ENCODE assay signal across 12 mouse cellular contexts in genomic region chr9:58087277-58087998, GRCm38 (mm10). TPM values are rescaled to one million over a fixed set of nuclear protein-coding genes. Genes with fewer than 3 reads are reported as not detected.
A peak's percentile ranks its signal among the peaks of the same experiment; 100 is the strongest.
DNase-seq lines count a peak whose midpoint lies in the region; ATAC-seq and TF ChIP-seq lines count a peak whose summit lies in the region.
"Had no signal": no experiment of that assay in that cellular context is flagged by ENCODE, and none has a peak within 500 bp of the region (broad histone marks: within the 10 kb centered on the region; RNA-seq: fewer than 3 reads in every experiment).

No protein-coding gene starts in this region.

- WGBS in liver, adult 2 months: 77% methylated on average over 7 of the region's 7 CpGs
- WGBS in liver, embryonic 12.5 days (ENCODE audit: insufficient replicate concordance): 43% methylated on average over 7 of the region's 7 CpGs
- WGBS in embryonic facial prominence, embryonic 10.5 days: 59% methylated on average over 7 of the region's 7 CpGs
- WGBS in midbrain, embryonic 12.5 days: 72% methylated on average over 7 of the region's 7 CpGs
- WGBS in heart, embryonic 10.5 days: 65% methylated on average over 7 of the region's 7 CpGs

- peak; percentile 23; the same call in 1 of the 2 replicates for TF ChIP-seq CTCF in liver, adult 2 months (IDR thresholded peaks at IDR 0.05; ENCODE audit: low read depth, low read length)

- ATAC-seq in liver, embryonic 12.5 days: no peak
- no peak for ATAC-seq in midbrain, embryonic 12.5 days (ENCODE audit: low FRiP score, low read depth)

- no peaks in the 10 kb centered on the region for H3K36me3 ChIP-seq in liver, adult 2 months (ENCODE audit: control insufficient read depth, insufficient read depth, low read length)
- H3K36me3 ChIP-seq in liver, embryonic 12.5 days: no peaks in the 10 kb centered on the region
- no peaks in the 10 kb centered on the region for H3K36me3 ChIP-seq in embryonic facial prominence, embryonic 10.5 days (replicated peaks)
- no peaks in the 10 kb centered on the region for H3K36me3 ChIP-seq in midbrain, embryonic 12.5 days
- no peaks in the 10 kb centered on the region for H3K36me3 ChIP-seq in heart, embryonic 10.5 days

- no peak overlapping the region for H3K4me3 ChIP-seq in liver, adult 2 months (ENCODE audit: insufficient read depth, low read depth, low read length)
- H3K4me3 ChIP-seq in liver, embryonic 12.5 days: no peak overlapping the region
- no peak overlapping the region for H3K4me3 ChIP-seq in embryonic facial prominence, embryonic 10.5 days
- H3K4me3 ChIP-seq in midbrain, embryonic 12.5 days: no peak overlapping the region
- no peak overlapping the region for H3K4me3 ChIP-seq in heart, embryonic 10.5 days

- TF ChIP-seq POLR2A in liver, adult 2 months (IDR thresholded peaks at IDR 0.05; ENCODE audit: extremely low read depth, insufficient read depth, low read length): no peak

- peaks cover 15% of the 10 kb centered on the region for H3K4me1 ChIP-seq in liver, adult 2 months (ENCODE audit: control insufficient read depth, insufficient read depth, low read length)
- peaks cover 8% of the 10 kb centered on the region; the same call in 1 of the 2 replicates for H3K4me1 ChIP-seq in liver, embryonic 12.5 days
- H3K4me1 ChIP-seq in embryonic facial prominence, embryonic 10.5 days: peaks cover 62% of the 10 kb centered on the region
- peaks cover 46% of the 10 kb centered on the region for H3K4me1 ChIP-seq in midbrain, embryonic 12.5 days
- peaks cover 35% of the 10 kb centered on the region for H3K4me1 ChIP-seq in heart, embryonic 10.5 days

- DNase-seq in liver, adult 2 months (ENCODE audit: extremely low read depth, low read depth, low spot score): no peak
- DNase-seq in brain, adult 2 months (ENCODE audit: low read depth, low spot score): peak; percentile 71
- DNase-seq in embryonic facial prominence, embryonic 10.5 days (ENCODE audit: low spot score): no peak
- no peak for DNase-seq in heart, postnatal 4 days
- DNase-seq in heart, embryonic 10.5 days (ENCODE audit: low spot score): no peak
- DNase-seq: gastrocnemius, postnatal 36 days; heart, postnatal 36 days; kidney, postnatal 14 days had no signal

- H3K9ac ChIP-seq in liver, adult 2 months (ENCODE audit: low read depth, low read length): no peak overlapping the region
- no peak overlapping the region for H3K9ac ChIP-seq in liver, embryonic 12.5 days
- H3K9ac ChIP-seq in midbrain, embryonic 12.5 days (replicated peaks): no peak overlapping the region

- no peaks in the 10 kb centered on the region for H3K9me3 ChIP-seq in liver, embryonic 12.5 days (replicated peaks)
- H3K9me3 ChIP-seq in embryonic facial prominence, embryonic 10.5 days: no peaks in the 10 kb centered on the region
- no peaks in the 10 kb centered on the region for H3K9me3 ChIP-seq in midbrain, embryonic 12.5 days
- no peaks in the 10 kb centered on the region for H3K9me3 ChIP-seq in heart, embryonic 10.5 days

- H3K27ac ChIP-seq in liver, adult 2 months (replicated peaks; ENCODE audit: insufficient read depth, low read depth, low read length): no peak overlapping the region
- H3K27ac ChIP-seq in liver, embryonic 12.5 days: no peak overlapping the region
- peak overlapping the region; percentile 15; the same call in 1 of the 2 replicates for H3K27ac ChIP-seq in embryonic facial prominence, embryonic 10.5 days (replicated peaks)
- H3K27ac ChIP-seq in midbrain, embryonic 12.5 days (replicated peaks): 0 out of 2 replicates have a peak overlapping the region, but pooled peaks have one; percentile 70
- no peak overlapping the region for H3K27ac ChIP-seq in heart, embryonic 10.5 days

- no peaks in the 10 kb centered on the region for H3K79me2 ChIP-seq in liver, adult 2 months (ENCODE audit: control insufficient read depth, insufficient read depth, low read length)

- H3K4me2 ChIP-seq in liver, embryonic 12.5 days: no peak overlapping the region
- no peak overlapping the region for H3K4me2 ChIP-seq in midbrain, embryonic 12.5 days (replicated peaks)

- H3K27me3 ChIP-seq in liver, adult 2 months (ENCODE audit: control insufficient read depth, insufficient read depth, low read length): no peaks in the 10 kb centered on the region
- H3K27me3 ChIP-seq in liver, embryonic 12.5 days (replicated peaks): peaks cover 53% of the 10 kb centered on the region
- peaks cover 34% of the 10 kb centered on the region for H3K27me3 ChIP-seq in embryonic facial prominence, embryonic 10.5 days (replicated peaks; ENCODE audit: low read depth, poor library complexity, severe bottlenecking)
- peaks cover 20% of the 10 kb centered on the region for H3K27me3 ChIP-seq in midbrain, embryonic 12.5 days
- peaks cover 74% of the 10 kb centered on the region for H3K27me3 ChIP-seq in heart, embryonic 10.5 days (ENCODE audit: insufficient read depth, poor library complexity, severe bottlenecking)

RNA-seq across cellular contexts. Expression of gene Stra6, which starts 23.9 kb away (rescaled TPM):
- total RNA-seq in liver, adult 2 months (2014; rRNA removed): not detected in 2 replicates
- polyA plus RNA-seq in liver, adult 2 months (2012; rRNA removed): not detected in 2 replicates
- 0.60 and 1.2 TPM in 2 replicates for polyA plus RNA-seq in liver, embryonic 12.5 days (2016; fragmentation: Nextera tagmentation; extraction: Ambion mirVana)
- polyA plus RNA-seq in embryonic facial prominence, embryonic 10.5 days (2016; fragmentation: Nextera tagmentation; extraction: Ambion mirVana): 33.6 and 47.2 TPM in 2 replicates
- polyA plus RNA-seq in midbrain, embryonic 12.5 days (2016; fragmentation: Nextera tagmentation; extraction: Ambion mirVana): 8.6 and 9.1 TPM in 2 replicates
- under 1 TPM; 0.11 to 0.26 TPM for total RNA-seq in heart, postnatal 4 days (2021)
- polyA plus RNA-seq in heart, embryonic 10.5 days (2016; fragmentation: Nextera tagmentation; extraction: Ambion mirVana): 2.7 and 16.3 TPM in 2 replicates
- total RNA-seq: monocyte, adult 5-6 weeks had no signal

RNA-seq across cellular contexts. Expression of gene Ccdc33, which starts 31.2 kb away (rescaled TPM):
- not detected in 2 replicates for total RNA-seq in liver, adult 2 months (2014; rRNA removed)
- polyA plus RNA-seq in liver, adult 2 months (2012; rRNA removed): not detected in 2 replicates
- not detected in 2 replicates for polyA plus RNA-seq in liver, embryonic 12.5 days (2016; fragmentation: Nextera tagmentation; extraction: Ambion mirVana)
- 0.36 and 0.56 TPM in 2 replicates for polyA plus RNA-seq in embryonic facial prominence, embryonic 10.5 days (2016; fragmentation: Nextera tagmentation; extraction: Ambion mirVana)
- 0.64 and 1.0 TPM in 2 replicates for polyA plus RNA-seq in midbrain, embryonic 12.5 days (2016; fragmentation: Nextera tagmentation; extraction: Ambion mirVana)
- not detected for total RNA-seq in heart, postnatal 4 days (2021)
- 0.07 TPM in 1 of 2 replicates, not detected in the other for polyA plus RNA-seq in heart, embryonic 10.5 days (2016; fragmentation: Nextera tagmentation; extraction: Ambion mirVana)
- total RNA-seq: gastrocnemius, postnatal 36 days; heart, postnatal 36 days; monocyte, adult 5-6 weeks had no signal
- polyA plus RNA-seq: stomach, embryonic 14.5 days had no signal

Comparison
In these comparisons a context has a peak if more than half of its experiments do, and no peak if none do; other contexts are left out.
1. H3K27ac ChIP-seq: peak in embryonic facial prominence, embryonic 10.5 days (single experiment) and midbrain, embryonic 12.5 days (single experiment); none in liver, adult 2 months (single experiment), liver, embryonic 12.5 days (single experiment) and heart, embryonic 10.5 days (single experiment).